Comparison of ENCODE assay signal across 9 mouse cellular contexts in the genomic region with DNA sequence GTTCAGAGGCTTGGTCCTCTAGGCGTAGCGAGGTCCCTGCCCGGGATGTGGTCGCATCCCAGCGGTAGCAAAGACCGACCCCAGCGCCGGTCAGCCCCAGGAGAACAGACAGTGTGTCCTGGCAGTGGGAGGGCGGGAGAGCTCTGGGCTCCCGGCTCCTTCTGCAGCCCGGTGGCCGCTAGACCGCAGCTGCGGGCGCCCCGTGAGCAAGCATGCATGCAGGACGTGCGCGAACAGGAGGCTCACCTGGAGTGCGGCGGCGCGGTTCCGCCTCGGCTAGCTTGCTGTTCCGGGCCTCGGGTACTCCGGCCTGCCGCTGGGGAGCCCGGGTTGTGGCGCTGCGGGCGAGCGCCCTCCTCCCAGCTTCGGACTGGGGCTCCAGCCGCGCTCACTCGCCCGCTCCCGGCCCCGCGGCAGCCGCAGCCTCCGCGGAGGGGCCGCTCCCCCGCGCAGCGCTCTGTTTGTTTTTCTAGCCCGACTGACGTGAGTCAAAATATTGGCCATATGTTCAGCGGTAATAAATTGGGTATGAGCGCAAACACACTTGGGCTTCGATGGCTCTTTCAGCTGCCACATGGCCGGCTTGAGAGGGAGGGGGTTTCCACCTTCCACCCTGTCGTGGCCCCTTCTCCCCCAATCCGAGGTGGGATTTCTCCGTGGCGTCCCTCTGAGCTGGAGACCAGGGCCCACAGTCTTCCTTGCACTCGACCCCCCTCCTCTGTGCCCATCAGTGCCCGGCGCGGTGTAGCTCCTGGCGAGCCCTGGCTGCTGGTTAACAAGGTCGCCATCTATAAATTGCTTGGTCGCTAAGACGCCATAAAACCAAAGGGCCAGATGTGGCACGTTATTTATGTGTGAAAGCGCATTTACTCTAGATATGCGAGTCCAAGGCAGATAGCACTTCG. TPM values are rescaled to one million over a fixed set of nuclear protein-coding genes. Genes with fewer than 3 reads are reported as not detected.
DNase-seq lines count a peak whose midpoint lies in the region; ATAC-seq lines count a peak whose summit lies in the region.
"Had no signal": no experiment of that assay in that cellular context is flagged by ENCODE, and none has a peak within 500 bp of the region (broad histone marks: within the 10 kb centered on the region; RNA-seq: fewer than 3 reads in every experiment).

No protein-coding gene starts in this region.

- no peak overlapping the region for H3K27ac ChIP-seq in kidney, embryonic 14.5 days (ENCODE audit: low read depth, low read length)
- no peak overlapping the region for H3K27ac ChIP-seq in hindbrain, embryonic 16.5 days (ENCODE audit: low read depth, low read length)

- DNase-seq in kidney, adult 9 months = no peak
- DNase-seq in embryo, embryonic 10 days (ENCODE audit: low spot score) = peak; percentile 48
- peak; percentile 70 for DNase-seq in neural tube, embryonic 10.5 days (ENCODE audit: extremely low spot score, low spot score)
- no peak for DNase-seq in spleen, postnatal 36 days (ENCODE audit: low spot score in 2 of 2)
- DNase-seq in right cerebral cortex, postnatal 36 days (ENCODE audit: low spot score in 2 of 2) = no peak
- no peak for DNase-seq in B cell, adult 2 months

- H3K27me3 ChIP-seq in kidney, embryonic 14.5 days (ENCODE audit: control insufficient read depth, insufficient read depth, low read length) = peaks cover 90% of the 10 kb centered on the region
- peaks cover 60% of the 10 kb centered on the region for H3K27me3 ChIP-seq in hindbrain, embryonic 16.5 days (replicated peaks; ENCODE audit: control insufficient read depth, insufficient read depth, low read length)

- peaks cover 9% of the 10 kb centered on the region for H3K4me1 ChIP-seq in kidney, embryonic 14.5 days (ENCODE audit: control insufficient read depth, insufficient read depth, low read length)
- H3K4me1 ChIP-seq in hindbrain, embryonic 16.5 days (ENCODE audit: control insufficient read depth, insufficient read depth, low read depth, low read length) = peaks cover 14% of the 10 kb centered on the region

- H3K36me3 ChIP-seq in kidney, embryonic 14.5 days (ENCODE audit: control insufficient read depth, insufficient read depth, low read length) = no peaks in the 10 kb centered on the region
- H3K36me3 ChIP-seq in hindbrain, embryonic 16.5 days (ENCODE audit: control insufficient read depth, insufficient read depth, low read length) = no peaks in the 10 kb centered on the region

- peak overlapping the region; percentile 39 for H3K4me3 ChIP-seq in kidney, embryonic 14.5 days (ENCODE audit: low read length)
- H3K4me3 ChIP-seq in hindbrain, embryonic 16.5 days (ENCODE audit: low read length) = peak overlapping the region; percentile 39

- WGBS in kidney, embryonic 14.5 days = under 1% methylated on average over 70 of the region's 71 CpGs
- under 1% methylated on average over 66 of the region's 71 CpGs for WGBS in hindbrain, embryonic 16.5 days

- H3K9ac ChIP-seq in kidney, embryonic 14.5 days (ENCODE audit: low read depth, low read length) = peak overlapping the region; percentile 23; the same call in 1 of the 2 replicates
- H3K9ac ChIP-seq in hindbrain, embryonic 16.5 days (ENCODE audit: low read depth, low read length) = peak overlapping the region; percentile 23

- H3K4me2 ChIP-seq in kidney, embryonic 14.5 days (replicated peaks; ENCODE audit: low read depth, low read length) = peak overlapping the region; percentile 53
- H3K4me2 ChIP-seq in hindbrain, embryonic 16.5 days (ENCODE audit: low read length) = peak overlapping the region; percentile 61

- peak; percentile 78 for ATAC-seq in kidney, embryonic 14.5 days (ENCODE audit: low FRiP score, low TSS enrichment)
- ATAC-seq in hindbrain, embryonic 16.5 days = peak; percentile 53; the same call in 1 of the 2 replicates

- no peaks in the 10 kb centered on the region for H3K9me3 ChIP-seq in kidney, embryonic 14.5 days (ENCODE audit: control insufficient read depth, low read length)
- H3K9me3 ChIP-seq in hindbrain, embryonic 16.5 days (ENCODE audit: control insufficient read depth, low read length) = no peaks in the 10 kb centered on the region

RNA-seq across cellular contexts. Expression of a gene that starts 0.9 kb away (rescaled TPM):
- not detected in 2 replicates for polyA plus RNA-seq in kidney, embryonic 14.5 days (2014; fragmentation: Nextera tagmentation; extraction: Ambion mirVana)
- 3.3 and 4.2 TPM in 2 replicates for polyA plus RNA-seq in hindbrain, embryonic 16.5 days (2015; fragmentation: Nextera tagmentation; extraction: Ambion mirVana)
- polyA plus RNA-seq: gonadal fat pad, adult 2 months had no signal

Comparison
In these comparisons a context has a peak if more than half of its experiments do, and no peak if none do; other contexts are left out.
1. DNase-seq: peak in embryo, embryonic 10 days (single experiment) and neural tube, embryonic 10.5 days (single experiment); none in kidney, adult 9 months (single experiment), spleen, postnatal 36 days (0 of 2), right cerebral cortex, postnatal 36 days (0 of 2) and B cell, adult 2 months (0 of 2).